Mouse (Mus musculus): Measurements from ENCODE around the gene Gm45753. TPM values are rescaled to one million over a fixed set of nuclear protein-coding genes. Genes with fewer than 3 reads are reported as not detected.

Gm45753 gene
- total RNA-seq, 2 experiments from 2014 or later: not detected

Other genes with a start within 250 kb of the Gm45753 start
- not detected for gene Mtnr1a, start 239.3 kb downstream of the Gm45753 start, total RNA-seq (2021)
- not detected for gene F11, start 46.4 kb downstream of the Gm45753 start, total RNA-seq (2021)
- gene Klkb1, start 13.6 kb downstream of the Gm45753 start, total RNA-seq (2021): not detected
- gene Cyp4v3, start 24.8 kb upstream of the Gm45753 start, total RNA-seq (2021): 1 to 10 TPM in 1 of 2 experiments, under 1 TPM in 1; 0.51 to 1.4 TPM
- 1 to 10 TPM; 2.6 to 3.1 TPM for gene Fam149a, start 73.8 kb upstream of the Gm45753 start, total RNA-seq (2021)
- gene Tlr3, start 102.6 kb upstream of the Gm45753 start, total RNA-seq (2021): 1 to 10 TPM; 1.0 to 1.2 TPM
- 10 to 100 TPM; 21.0 to 21.5 TPM for gene Sorbs2, start 199.3 kb upstream of the Gm45753 start, total RNA-seq (2021)